Mouse (Mus musculus) liver, adult 2 months (tissue): ENCODE measurements around the gene Actr2. TPM values are rescaled to one million over a fixed set of nuclear protein-coding genes. Genes with fewer than 3 reads are reported as not detected.
"Not testable (repeated sequence)": the region's sequence is repeated elsewhere in the genome, so short reads cannot be mapped to it uniquely, and the experiment has no call there.

Experiments
- DNase-seq: peaks from one replicate; pipeline ENCODE4 v3.0.0-alpha.2; 2011; ENCODE audit warnings: low read depth, low spot score; ENCODE audit errors: extremely low read depth
- H3K27ac ChIP-seq: fragments of 200-500 bp; replicated peaks from 2 replicates; pipeline ENCODE4 v1.5.1; 2012; ENCODE audit warnings: low read depth, mild to moderate bottlenecking, control low read depth, inconsistent platforms, low read length; ENCODE audit not compliant: insufficient read depth
- H3K27me3 ChIP-seq: fragments of 200-500 bp; 2 replicates; pipeline ENCODE4 v1.6.1; 2012; ENCODE audit warnings: mild to moderate bottlenecking, moderate library complexity, low read length, inconsistent platforms; ENCODE audit not compliant: control insufficient read depth, insufficient read depth
- H3K36me3 ChIP-seq: fragments of 200-500 bp; 2 replicates; pipeline ENCODE4 v1.6.1; 2012; ENCODE audit warnings: low read length, inconsistent platforms; ENCODE audit not compliant: control insufficient read depth, insufficient read depth
- H3K4me1 ChIP-seq: fragments of 200-500 bp; 2 replicates; pipeline ENCODE4 v1.6.1; 2011; ENCODE audit warnings: low read length; ENCODE audit not compliant: control insufficient read depth, insufficient read depth
- H3K4me3 ChIP-seq: fragments of 200-500 bp; 2 replicates; pipeline ENCODE4 v1.5.1; 2011; ENCODE audit warnings: low read depth, mild to moderate bottlenecking, control low read depth, low read length, moderate library complexity; ENCODE audit not compliant: insufficient read depth
- H3K79me2 ChIP-seq: fragments of 200-500 bp; 2 replicates; pipeline ENCODE4 v1.6.1; 2012; ENCODE audit warnings: inconsistent platforms, mild to moderate bottlenecking, low read length, moderate library complexity; ENCODE audit not compliant: control insufficient read depth, insufficient read depth
- H3K9ac ChIP-seq: fragments of 200-500 bp; 2 replicates; pipeline ENCODE4 v1.6.1; 2012; ENCODE audit warnings: low read depth, mild to moderate bottlenecking, control low read depth, inconsistent platforms, low read length
- CTCF ChIP-seq: fragments of 200-500 bp; IDR thresholded peaks from 2 replicates; pipeline ENCODE4 v1.5.1; 2011; ENCODE audit warnings: low read depth, low read length, control low read depth
- POLR2A ChIP-seq: fragments of 200-500 bp; IDR thresholded peaks from 2 replicates; pipeline ENCODE4 v1.6.1; 2011; ENCODE audit warnings: low read length, control low read depth; ENCODE audit not compliant: insufficient read depth; ENCODE audit errors: extremely low read depth
- WGBS: fragments of 180-500 bp; shearing (Covaris S2); methylation state at CpG from one replicate; pipeline ENCODE4 v1.1.7; 2018; 5-methylcytosine and 5-hydroxymethylcytosine counted together
- polyA plus RNA-seq: library from polyadenylated mRNA; depleted of rRNA; stranded (reverse); fragments of >200 nt; gene quantifications from 2 replicates; pipeline ENCODE4 v1.2.3, GENCODE M21; 2012
- total RNA-seq: library from RNA; depleted of rRNA; stranded (reverse); fragments of >200 nt; gene quantifications from 2 replicates; pipeline ENCODE4 v1.2.3, GENCODE M21; 2014

The Actr2 gene
- total and polyA plus RNA-seq, 2 experiments, result 16.6 to 67.3 TPM

DNA sequence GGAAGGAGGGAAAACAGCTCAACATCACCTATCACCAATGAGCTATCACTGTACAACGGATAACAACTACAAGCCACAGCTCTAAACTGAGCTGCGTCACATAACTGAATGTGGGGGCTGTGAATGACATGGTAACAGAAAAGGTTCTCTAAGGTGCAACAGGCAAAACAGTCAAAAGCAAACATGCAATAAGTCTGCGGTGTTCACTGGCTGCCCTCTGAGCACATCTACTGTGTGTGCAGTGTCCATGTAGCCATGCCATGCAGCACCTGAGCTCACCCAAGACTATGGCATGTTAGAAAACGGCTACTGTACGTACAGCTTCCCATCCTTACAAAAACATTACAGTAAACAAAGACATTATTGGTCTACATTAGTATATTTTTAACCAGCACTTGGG is 39.9 kb downstream of the Actr2 start:
- H3K79me2 ChIP-seq, result no peaks in the 10 kb centered on the region
- WGBS, result 92% methylated on average over 5 of the region's 5 CpGs
- H3K4me3 ChIP-seq, result no peak overlapping the region
- TF ChIP-seq CTCF, result no peak
- no peak for TF ChIP-seq POLR2A
- no peaks in the 10 kb centered on the region for H3K27me3 ChIP-seq
- peaks cover 54% of the 10 kb centered on the region for H3K36me3 ChIP-seq
- no peak overlapping the region for H3K27ac ChIP-seq
- no peak overlapping the region for H3K9ac ChIP-seq
- no peak for DNase-seq
- no peaks in the 10 kb centered on the region for H3K4me1 ChIP-seq

DNA sequence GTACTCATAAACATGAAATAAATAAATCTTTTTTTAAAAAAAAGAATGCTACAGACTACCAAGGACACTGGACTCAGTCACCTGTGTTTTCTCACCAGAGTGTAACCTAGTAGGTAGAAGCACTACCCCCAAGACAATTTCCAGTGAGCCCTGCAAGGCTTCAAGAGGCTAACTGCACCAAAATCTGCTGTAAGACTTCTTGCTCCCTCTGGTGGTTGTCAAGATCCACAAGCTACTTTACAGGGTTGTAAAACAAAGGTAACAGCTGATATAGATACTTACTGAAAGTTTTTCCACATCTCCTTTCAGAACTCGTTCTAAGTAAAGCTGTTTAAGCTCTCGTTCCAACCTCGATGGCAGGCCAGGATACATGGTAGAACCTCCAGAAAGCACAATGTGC is 40.5 kb downstream of the Actr2 start:
- H3K4me1 ChIP-seq, result no peaks in the 10 kb centered on the region
- H3K27me3 ChIP-seq, result no peaks in the 10 kb centered on the region
- peaks cover 52% of the 10 kb centered on the region for H3K36me3 ChIP-seq
- no peak overlapping the region for H3K4me3 ChIP-seq
- H3K27ac ChIP-seq, result no peak overlapping the region
- H3K79me2 ChIP-seq, result no peaks in the 10 kb centered on the region
- peak; percentile 33 for DNase-seq
- no peak overlapping the region for H3K9ac ChIP-seq
- TF ChIP-seq POLR2A, result no peak
- peak; percentile 35 for TF ChIP-seq CTCF
- WGBS, result 81% methylated on average over 3 of the region's 3 CpGs

DNA sequence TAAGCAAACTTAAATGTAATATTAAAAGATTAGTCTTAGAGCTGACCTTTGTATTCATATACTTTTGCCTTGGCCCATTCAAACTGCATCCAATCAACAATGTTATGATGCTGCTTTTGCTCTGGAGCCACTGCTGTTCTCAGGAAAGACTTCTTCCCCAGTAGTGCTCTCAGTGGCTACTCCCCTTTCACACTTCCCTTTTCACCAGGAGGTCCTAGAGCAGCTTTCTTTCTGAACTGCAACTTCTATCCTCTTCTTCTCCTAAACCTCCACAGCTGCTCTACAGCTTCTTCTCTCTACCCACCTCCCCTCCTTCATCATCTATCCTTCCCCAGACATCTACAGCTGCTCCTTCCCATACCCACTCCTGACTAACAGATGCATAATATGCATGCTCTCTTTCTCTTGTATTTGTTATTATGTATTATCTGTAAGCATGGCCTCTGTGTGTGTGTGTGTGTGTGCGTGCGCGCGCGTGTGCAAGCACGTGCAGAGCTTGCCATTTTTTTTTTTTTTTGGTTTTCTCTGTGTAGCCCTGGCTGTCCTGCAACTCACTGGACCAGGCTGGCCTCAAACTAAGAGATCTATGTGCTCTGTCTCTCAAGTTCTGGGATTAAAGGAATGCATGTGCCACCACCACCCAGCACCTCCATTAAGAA is 44.2 kb downstream of the Actr2 start:
- Histone ChIP-seq H3K27ac (no peak overlapping the region), H3K27me3 (no peaks in the 10 kb centered on the region), H3K79me2 (no peaks in the 10 kb centered on the region), H3K4me3 (no peak overlapping the region), H3K9ac (no peak overlapping the region), H3K4me1 (no peaks in the 10 kb centered on the region), H3K36me3 (peaks cover 50% of the 10 kb centered on the region)
- TF ChIP-seq CTCF (no peak), POLR2A (no peak)
- DNase-seq, result no peak
- WGBS, result 98% methylated on average over 6 of the region's 6 CpGs

DNA sequence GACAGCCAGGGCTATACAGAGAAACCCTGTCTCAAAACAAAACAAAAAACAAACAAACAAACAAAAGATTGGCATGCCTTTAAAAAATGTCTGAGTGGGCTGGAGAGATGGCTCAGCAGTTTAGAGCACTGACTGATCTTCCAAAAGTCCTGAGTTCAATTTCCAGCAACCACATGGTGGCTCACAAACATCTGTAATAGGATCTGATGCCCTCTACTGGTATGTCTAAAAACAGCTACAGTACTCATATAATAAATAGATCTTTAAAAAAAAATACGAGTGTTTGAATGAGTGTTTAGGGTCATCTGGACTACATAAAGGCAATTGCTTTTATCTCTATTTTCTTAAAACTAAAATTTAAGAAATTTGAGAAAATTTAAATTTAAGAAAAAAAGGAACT is 45.2 kb downstream of the Actr2 start:
- Histone ChIP-seq H3K9ac (no peak overlapping the region), H3K27ac (no peak overlapping the region), H3K27me3 (no peaks in the 10 kb centered on the region), H3K79me2 (no peaks in the 10 kb centered on the region), H3K36me3 (peaks cover 48% of the 10 kb centered on the region), H3K4me1 (no peaks in the 10 kb centered on the region), H3K4me3 (no peak overlapping the region)
- TF ChIP-seq CTCF (peak; percentile 33; the same call in 1 of the 2 replicates), POLR2A (no peak)
- WGBS, result 63% methylated on average over 1 of the region's 1 CpGs
- DNase-seq, result peak; percentile 13

DNA sequence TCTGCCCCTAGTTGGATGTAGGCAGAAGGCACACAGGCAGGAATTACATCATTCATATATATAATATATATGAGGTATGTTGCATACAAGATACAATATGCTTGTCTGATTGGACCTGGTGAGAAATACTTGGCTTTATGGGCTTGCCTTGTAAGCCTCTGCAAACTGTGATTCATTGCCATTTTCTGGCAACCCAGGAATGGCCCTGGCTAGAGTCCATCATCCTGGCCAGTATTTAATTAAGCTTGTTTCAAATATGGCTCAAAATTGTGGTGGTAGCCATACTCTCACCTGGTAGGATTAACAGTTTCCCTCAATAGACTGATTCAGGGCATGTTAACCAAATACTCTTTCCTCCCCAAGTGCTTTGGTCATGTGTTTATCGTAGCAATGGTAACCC is 46.6 kb downstream of the Actr2 start:
- Histone ChIP-seq H3K36me3 (peaks cover 39% of the 10 kb centered on the region), H3K9ac (no peak overlapping the region), H3K79me2 (no peaks in the 10 kb centered on the region), H3K4me1 (no peaks in the 10 kb centered on the region), H3K27ac (no peak overlapping the region), H3K27me3 (no peaks in the 10 kb centered on the region), H3K4me3 (no peak overlapping the region)
- TF ChIP-seq POLR2A (no peak), CTCF (no peak)
- 97% methylated on average over 1 of the region's 1 CpGs for WGBS
- peak; percentile 9 for DNase-seq

DNA sequence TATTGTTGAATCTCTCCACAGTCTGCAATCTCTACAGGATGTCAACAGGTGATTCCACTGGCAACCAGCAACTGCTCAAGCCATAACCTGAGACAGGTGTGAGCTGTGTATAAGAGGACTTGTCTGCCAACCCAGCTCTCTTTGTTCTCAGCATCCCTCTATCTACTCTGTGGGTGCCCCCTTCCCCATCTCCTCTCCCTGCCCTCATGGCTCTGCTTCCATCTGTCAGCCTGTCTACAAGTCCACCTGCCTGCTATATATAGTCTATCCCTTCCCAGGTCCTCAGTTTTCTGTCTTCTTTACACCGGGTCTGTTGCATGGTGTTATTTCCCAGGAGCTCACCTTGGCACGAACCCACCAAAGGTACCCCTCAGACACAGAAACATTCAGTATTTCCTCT is 47.8 kb downstream of the Actr2 start:
- DNase-seq, result no peak
- Histone ChIP-seq H3K27me3 (no peaks in the 10 kb centered on the region), H3K27ac (no peak overlapping the region), H3K79me2 (no peaks in the 10 kb centered on the region), H3K4me1 (no peaks in the 10 kb centered on the region), H3K9ac (no peak overlapping the region), H3K4me3 (no peak overlapping the region), H3K36me3 (peaks cover 36% of the 10 kb centered on the region)
- 96% methylated on average over 2 of the region's 2 CpGs for WGBS
- TF ChIP-seq CTCF, result no peak

DNA sequence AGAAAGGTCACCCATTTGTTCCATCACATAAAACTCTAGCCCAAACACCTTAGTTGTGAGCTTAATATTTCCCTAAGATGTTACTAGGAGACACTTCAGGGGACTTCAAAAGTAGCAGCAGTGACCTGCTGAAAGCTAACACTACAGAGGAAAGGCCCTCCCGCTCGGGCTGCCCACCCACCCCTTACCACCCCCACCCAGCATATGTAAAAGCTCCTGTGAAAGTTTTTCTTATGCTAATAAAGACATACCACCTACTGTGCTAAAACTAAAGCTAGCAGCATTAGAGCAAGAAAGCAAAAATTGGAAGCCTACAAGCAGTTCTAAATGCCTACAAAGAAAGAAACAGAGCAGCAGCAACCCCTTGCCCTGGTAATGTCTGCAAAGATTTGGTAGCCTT is 48.6 kb downstream of the Actr2 start:
- not testable (repeated sequence) for H3K27me3 ChIP-seq, H3K79me2 ChIP-seq, H3K27ac ChIP-seq, DNase-seq, H3K9ac ChIP-seq, H3K4me1 ChIP-seq, H3K4me3 ChIP-seq
- peaks cover 37% of the 10 kb centered on the region for H3K36me3 ChIP-seq
- 92% methylated on average over 2 of the region's 2 CpGs for WGBS

DNA sequence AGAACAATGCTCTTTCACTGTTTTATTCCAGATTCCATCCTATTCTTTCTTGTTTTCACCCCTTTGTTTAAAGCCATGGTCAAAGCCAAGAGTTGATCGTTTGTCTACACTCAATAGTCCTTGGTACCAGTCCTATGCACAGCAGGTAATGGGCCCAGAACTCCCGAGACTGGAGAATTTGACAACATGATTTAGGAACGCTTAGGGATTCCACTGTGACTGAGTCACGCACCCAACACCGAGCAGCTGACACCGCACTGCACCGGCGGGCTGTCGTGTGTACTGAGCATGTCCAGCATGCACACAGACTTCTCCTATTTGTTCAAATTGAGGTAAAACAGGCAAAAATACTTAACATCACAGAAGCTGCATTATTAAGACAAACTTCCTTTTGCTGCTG is 49.9 kb downstream of the Actr2 start:
- not testable (repeated sequence) for H3K27me3 ChIP-seq, H3K79me2 ChIP-seq, DNase-seq, H3K4me1 ChIP-seq, H3K27ac ChIP-seq, H3K4me3 ChIP-seq, H3K9ac ChIP-seq
- H3K36me3 ChIP-seq, result peaks cover 34% of the 10 kb centered on the region
- 93% methylated on average over 9 of the region's 9 CpGs for WGBS
